Mouse (Mus musculus) testis, adult 2 months (tissue): ENCODE measurements around the gene Lrguk. TPM values are rescaled to one million over a fixed set of nuclear protein-coding genes. Genes with fewer than 3 reads are reported as not detected.

Experiments used
- H3K27ac ChIP-seq: fragments of 200-500 bp; 2 replicates; pipeline ENCODE4 v1.5.1; 2012; ENCODE audit warnings: low read depth, low read length; ENCODE audit not compliant: control insufficient read depth, insufficient read depth
- H3K27me3 ChIP-seq: fragments of 200-500 bp; 2 replicates; pipeline ENCODE4 v1.6.1; 2012; ENCODE audit warnings: mild to moderate bottlenecking, low read length, moderate library complexity; ENCODE audit not compliant: control insufficient read depth, insufficient read depth
- H3K36me3 ChIP-seq: fragments of 200-500 bp; 2 replicates; pipeline ENCODE4 v1.6.1; 2012; ENCODE audit warnings: mild to moderate bottlenecking, low read length; ENCODE audit not compliant: control insufficient read depth, insufficient read depth
- H3K4me1 ChIP-seq: fragments of 200-500 bp; 2 replicates; pipeline ENCODE4 v1.6.1; 2012; ENCODE audit warnings: low read length; ENCODE audit not compliant: control insufficient read depth, insufficient read depth
- H3K4me3 ChIP-seq: fragments of 200-500 bp; 2 replicates; pipeline ENCODE4 v1.5.1; 2012; ENCODE audit warnings: low read depth, mild to moderate bottlenecking, low read length, moderate library complexity, mixed read lengths; ENCODE audit not compliant: control insufficient read depth
- CTCF ChIP-seq: fragments of 200-500 bp; IDR thresholded peaks from 2 replicates; pipeline ENCODE4 v1.5.1; 2012; ENCODE audit warnings: low read depth, mild to moderate bottlenecking, inconsistent platforms, low read length, moderate library complexity; ENCODE audit not compliant: control insufficient read depth, insufficient read depth, insufficient replicate concordance
- POLR2A ChIP-seq: fragments of 200-500 bp; IDR thresholded peaks from 2 replicates; pipeline ENCODE4 v1.6.1; 2012; ENCODE audit warnings: low read depth, mild to moderate bottlenecking, inconsistent platforms, low read length, moderate library complexity; ENCODE audit not compliant: control insufficient read depth
- polyA plus RNA-seq: library from polyadenylated mRNA; depleted of rRNA; stranded (reverse); fragments of >200 nt; gene quantifications from 2 replicates; pipeline ENCODE4 v1.2.3, GENCODE M21; 2012

Gene Lrguk
- polyA plus RNA-seq, 1 experiment: 18.2 TPM

GRCm38 (mm10) chr6:34148639-34149038 lies 119.4 kb downstream of the Lrguk start:
- no peak for TF ChIP-seq CTCF
- no peak for TF ChIP-seq POLR2A
- Histone ChIP-seq H3K27ac (no peak overlapping the region), H3K4me3 (no peak overlapping the region), H3K36me3 (no peaks in the 10 kb centered on the region), H3K27me3 (no peaks in the 10 kb centered on the region), H3K4me1 (no peaks in the 10 kb centered on the region)

- TF ChIP-seq CTCF: no peak
- no peak for TF ChIP-seq POLR2A
- Histone ChIP-seq H3K27ac (no peak overlapping the region), H3K36me3 (no peaks in the 10 kb centered on the region), H3K4me1 (no peaks in the 10 kb centered on the region), H3K4me3 (no peak overlapping the region), H3K27me3 (no peaks in the 10 kb centered on the region)
Observed at GRCm38 (mm10) chr6:34149066-34149465, 119.8 kb downstream of the Lrguk start.

GRCm38 (mm10) chr6:34149821-34150220 lies 120.6 kb downstream of the Lrguk start:
- Histone ChIP-seq H3K36me3 (no peaks in the 10 kb centered on the region), H3K27ac (no peak overlapping the region), H3K27me3 (no peaks in the 10 kb centered on the region), H3K4me3 (no peak overlapping the region), H3K4me1 (no peaks in the 10 kb centered on the region)
- TF ChIP-seq CTCF (no peak), POLR2A (no peak)

GRCm38 (mm10) chr6:34153069-34154052 lies 124.1 kb downstream of the Lrguk start:
- Histone ChIP-seq H3K27ac (no peak overlapping the region), H3K27me3 (no peaks in the 10 kb centered on the region), H3K4me1 (no peaks in the 10 kb centered on the region), H3K4me3 (no peak overlapping the region), H3K36me3 (no peaks in the 10 kb centered on the region)
- TF ChIP-seq POLR2A (no peak), CTCF (no peak)

GRCm38 (mm10) chr6:34154202-34154601 lies 125.0 kb downstream of the Lrguk start:
- Histone ChIP-seq H3K4me1 (no peaks in the 10 kb centered on the region), H3K27ac (no peak overlapping the region), H3K27me3 (no peaks in the 10 kb centered on the region), H3K36me3 (peaks cover 1% of the 10 kb centered on the region; the same call in 1 of the 2 replicates), H3K4me3 (no peak overlapping the region)
- TF ChIP-seq POLR2A: no peak
- no peak for TF ChIP-seq CTCF

GRCm38 (mm10) chr6:34155137-34155804 lies 126.0 kb downstream of the Lrguk start:
- H3K4me3 ChIP-seq: no peak overlapping the region
- peaks cover 1% of the 10 kb centered on the region; the same call in 1 of the 2 replicates for H3K36me3 ChIP-seq
- H3K27me3 ChIP-seq: no peaks in the 10 kb centered on the region
- TF ChIP-seq CTCF: no peak
- no peak for TF ChIP-seq POLR2A
- no peak overlapping the region for H3K27ac ChIP-seq
- no peaks in the 10 kb centered on the region for H3K4me1 ChIP-seq

- Histone ChIP-seq H3K4me3 (no peak overlapping the region), H3K27ac (no peak overlapping the region), H3K4me1 (no peaks in the 10 kb centered on the region), H3K36me3 (peaks cover 1% of the 10 kb centered on the region; the same call in 1 of the 2 replicates), H3K27me3 (no peaks in the 10 kb centered on the region)
- TF ChIP-seq CTCF (no peak), POLR2A (no peak)
Observed at GRCm38 (mm10) chr6:34156057-34156456, 126.8 kb downstream of the Lrguk start.
